Mouse (Mus musculus): ENCODE measurements around the gene Olfr1440. TPM values are rescaled to one million over a fixed set of nuclear protein-coding genes. Genes with fewer than 3 reads are reported as not detected.

The Olfr1440 gene
- polyA plus RNA-seq, 1 experiment from 2014 or later = not detected

DNA sequence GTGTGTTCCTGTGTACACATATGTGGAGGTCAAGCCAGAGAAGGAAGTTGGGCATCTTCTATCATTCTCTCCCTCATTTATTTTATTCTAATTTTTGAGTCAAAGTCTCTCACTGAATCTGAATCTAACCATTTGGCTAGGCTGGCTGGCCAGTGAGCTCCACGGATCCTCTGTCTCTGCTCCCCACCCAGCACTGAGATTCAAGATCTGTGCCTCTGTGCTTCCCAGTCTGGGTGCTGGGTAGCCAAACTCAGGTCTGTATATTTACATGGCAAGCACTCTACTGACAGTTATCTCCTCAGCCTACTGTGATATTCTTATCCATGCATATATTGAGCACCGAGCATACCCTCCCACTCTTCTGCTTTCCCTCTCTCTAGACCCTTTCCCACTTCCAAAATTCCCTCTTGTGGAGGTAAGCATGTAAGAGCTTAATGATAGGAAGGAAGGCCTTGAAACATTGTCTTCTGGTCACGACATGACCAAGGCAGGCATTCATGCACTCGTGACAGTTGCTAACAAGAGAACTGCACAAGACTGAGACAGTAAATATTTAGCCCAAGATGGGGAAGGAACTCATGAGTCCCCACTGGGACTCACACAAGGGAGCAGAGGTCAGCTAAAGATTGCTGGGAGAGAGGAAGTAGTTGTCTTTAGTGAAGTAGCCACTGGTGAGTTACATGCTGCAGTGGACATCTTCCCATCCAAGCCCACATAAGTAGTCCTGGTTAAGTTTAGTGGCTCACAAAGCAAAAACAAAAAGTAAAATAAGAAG is 48.9 kb downstream of the Olfr1440 start:
- Histone ChIP-seq H3K4me3 (no peak overlapping the region), H3K36me3 (no peaks in the 10 kb centered on the region), H3K27me3 (no peaks in the 10 kb centered on the region), H3K9me3 (no peaks in the 10 kb centered on the region), H3K4me1 (no peaks in the 10 kb centered on the region), H3K9ac (no peak overlapping the region), H3K4me2 (no peak overlapping the region), H3K27ac (no peak overlapping the region)
- no peak for ATAC-seq (ENCODE audit: insufficient number of reproducible peaks, low FRiP score, low TSS enrichment, low read depth)
- WGBS = 81% methylated on average over 4 of the region's 4 CpGs

GRCm38 (mm10) chr19:12439581-12439980 is 52.5 kb downstream of the Olfr1440 start:
- Histone ChIP-seq H3K4me3 (no peak overlapping the region), H3K36me3 (no peaks in the 10 kb centered on the region), H3K27me3 (no peaks in the 10 kb centered on the region), H3K27ac (no peak overlapping the region), H3K4me2 (no peak overlapping the region), H3K9me3 (no peaks in the 10 kb centered on the region), H3K4me1 (no peaks in the 10 kb centered on the region), H3K9ac (no peak overlapping the region)
- ATAC-seq (ENCODE audit: insufficient number of reproducible peaks, low FRiP score, low TSS enrichment, low read depth) = no peak
- WGBS = 49% methylated on average over 1 of the region's 1 CpGs

DNA sequence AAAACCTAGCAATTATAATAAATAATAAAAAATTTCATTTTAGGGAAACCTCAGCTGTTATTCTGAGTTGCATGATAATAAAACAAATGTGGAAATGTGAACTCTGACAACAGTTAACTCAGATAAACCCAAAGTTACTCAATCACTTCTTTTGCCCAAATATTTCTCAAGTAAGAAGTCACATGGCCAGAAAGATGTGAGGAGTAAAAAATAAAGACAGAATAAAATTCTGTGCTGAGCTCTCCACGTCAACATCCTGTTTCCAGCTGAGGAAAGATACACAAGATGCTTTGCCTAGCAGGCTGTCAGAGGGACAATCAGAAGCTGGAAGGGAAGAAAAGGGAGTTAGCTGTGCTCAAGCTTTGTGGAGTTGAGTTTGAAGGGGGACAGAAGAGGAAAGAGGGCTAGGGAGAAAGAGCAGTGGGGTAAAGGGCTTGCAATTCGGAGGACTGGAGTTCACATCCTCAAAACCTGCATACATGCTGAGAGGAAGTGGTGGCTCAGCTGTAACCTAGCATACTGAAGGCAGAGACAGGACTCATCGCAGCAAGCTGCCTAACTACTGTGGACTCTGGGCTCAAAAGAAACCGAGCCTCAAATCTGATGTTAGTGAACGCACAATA is 53.1 kb downstream of the Olfr1440 start:
- H3K9ac ChIP-seq = no peak overlapping the region
- no peak for ATAC-seq (ENCODE audit: insufficient number of reproducible peaks, low FRiP score, low TSS enrichment, low read depth)
- H3K27ac ChIP-seq = no peak overlapping the region
- no peaks in the 10 kb centered on the region for H3K4me1 ChIP-seq
- no peaks in the 10 kb centered on the region for H3K27me3 ChIP-seq
- no peak overlapping the region for H3K4me3 ChIP-seq
- no peak overlapping the region for H3K4me2 ChIP-seq
- 76% methylated on average over 5 of the region's 5 CpGs for WGBS
- H3K36me3 ChIP-seq = no peaks in the 10 kb centered on the region
- no peaks in the 10 kb centered on the region for H3K9me3 ChIP-seq

GRCm38 (mm10) chr19:12442560-12442959 is 55.5 kb downstream of the Olfr1440 start:
- Histone ChIP-seq H3K36me3 (no peaks in the 10 kb centered on the region), H3K27ac (no peak overlapping the region), H3K9ac (no peak overlapping the region), H3K4me2 (no peak overlapping the region), H3K27me3 (no peaks in the 10 kb centered on the region), H3K4me3 (no peak overlapping the region), H3K9me3 (no peaks in the 10 kb centered on the region), H3K4me1 (no peaks in the 10 kb centered on the region)
- no peak for ATAC-seq (ENCODE audit: insufficient number of reproducible peaks, low FRiP score, low TSS enrichment, low read depth)
- 69% methylated on average over 4 of the region's 4 CpGs for WGBS

- Histone ChIP-seq H3K4me2 (no peak overlapping the region), H3K4me1 (no peaks in the 10 kb centered on the region), H3K9me3 (no peaks in the 10 kb centered on the region), H3K36me3 (no peaks in the 10 kb centered on the region), H3K9ac (no peak overlapping the region), H3K27ac (no peak overlapping the region), H3K27me3 (no peaks in the 10 kb centered on the region), H3K4me3 (no peak overlapping the region)
- ATAC-seq (ENCODE audit: insufficient number of reproducible peaks, low FRiP score, low TSS enrichment, low read depth) = no peak
- 68% methylated on average over 3 of the region's 3 CpGs for WGBS
Measured at GRCm38 (mm10) chr19:12445014-12445413, 57.9 kb downstream of the Olfr1440 start.

Other genes with a start within 250 kb of the Olfr1440 start
- not detected in 2 replicates for gene Olfr1555-ps1, start 217.2 kb upstream of the Olfr1440 start, polyA plus RNA-seq (2015; fragmentation: Nextera tagmentation; extraction: Ambion mirVana)
- not detected in 2 replicates for gene Olfr1431, start 186.6 kb upstream of the Olfr1440 start, polyA plus RNA-seq (2015; fragmentation: Nextera tagmentation; extraction: Ambion mirVana)
- gene Olfr1432, start 154.7 kb upstream of the Olfr1440 start, polyA plus RNA-seq (2015; fragmentation: Nextera tagmentation; extraction: Ambion mirVana) = not detected in 2 replicates
- gene Olfr262, start 145.6 kb upstream of the Olfr1440 start, polyA plus RNA-seq (2015; fragmentation: Nextera tagmentation; extraction: Ambion mirVana) = not detected in 2 replicates
- not detected in 2 replicates for gene Olfr235, start 126.2 kb upstream of the Olfr1440 start, polyA plus RNA-seq (2015; fragmentation: Nextera tagmentation; extraction: Ambion mirVana)
- gene Olfr1434, start 107.4 kb upstream of the Olfr1440 start, polyA plus RNA-seq (2015; fragmentation: Nextera tagmentation; extraction: Ambion mirVana) = not detected in 2 replicates
- gene Olfr1436, start 88.1 kb upstream of the Olfr1440 start, polyA plus RNA-seq (2015; fragmentation: Nextera tagmentation; extraction: Ambion mirVana) = not detected in 2 replicates
- not detected in 2 replicates for gene Olfr1437, start 62.2 kb upstream of the Olfr1440 start, polyA plus RNA-seq (2015; fragmentation: Nextera tagmentation; extraction: Ambion mirVana)
- not detected in 2 replicates for gene Olfr1438-ps1, start 51.4 kb upstream of the Olfr1440 start, polyA plus RNA-seq (2015; fragmentation: Nextera tagmentation; extraction: Ambion mirVana)
- gene Olfr1441, start 30.2 kb downstream of the Olfr1440 start, polyA plus RNA-seq (2015; fragmentation: Nextera tagmentation; extraction: Ambion mirVana) = not detected in 2 replicates
- not detected in 2 replicates for gene Pfpl, start 40.6 kb downstream of the Olfr1440 start, polyA plus RNA-seq (2015; fragmentation: Nextera tagmentation; extraction: Ambion mirVana)
- gene Mpeg1, start 73.5 kb downstream of the Olfr1440 start, polyA plus RNA-seq (2015; fragmentation: Nextera tagmentation; extraction: Ambion mirVana) = 0.47 and 0.54 TPM in 2 replicates
- 7.7 and 8.0 TPM in 2 replicates for gene Dtx4, start 114.2 kb downstream of the Olfr1440 start, polyA plus RNA-seq (2015; fragmentation: Nextera tagmentation; extraction: Ambion mirVana)
- 24.0 and 25.5 TPM in 2 replicates for gene Fam111a, start 158.5 kb downstream of the Olfr1440 start, polyA plus RNA-seq (2015; fragmentation: Nextera tagmentation; extraction: Ambion mirVana)
- gene Gm4952, start 212.7 kb downstream of the Olfr1440 start, polyA plus RNA-seq (2015; fragmentation: Nextera tagmentation; extraction: Ambion mirVana) = 0.10 TPM in 1 of 2 replicates, not detected in the other
- gene Glyat, start 246.0 kb downstream of the Olfr1440 start, polyA plus RNA-seq (2015; fragmentation: Nextera tagmentation; extraction: Ambion mirVana) = not detected in 2 replicates

Measured in limb, embryonic 15.5 days (tissue).